Mouse (Mus musculus): ENCODE results near the gene Mars. TPM values are rescaled to one million over a fixed set of nuclear protein-coding genes. Genes with fewer than 3 reads are reported as not detected.

The Mars gene
- total and polyA plus RNA-seq, 3 experiments: 36.6 to 47.7 (median 42.6) TPM

GRCm38 (mm10) chr10:127267318-127267717 is 44.3 kb downstream of the Mars start:
- peaks cover 3% of the 10 kb centered on the region; the same call in 1 of the 2 replicates for H3K79me2 ChIP-seq (replicated peaks; ENCODE audit: control insufficient read depth, insufficient read depth, low read length)
- no peak for DNase-seq
- TF ChIP-seq CTCF (IDR thresholded peaks at IDR 0.05) (no peak), POLR2A (IDR thresholded peaks at IDR 0.05; ENCODE audit: insufficient read depth, low read depth, low read length) (no peak), EP300 (IDR thresholded peaks at IDR 0.05; ENCODE audit: insufficient read depth, low read depth, low read length) (no peak)
- H3K27ac ChIP-seq: peak overlapping the region; percentile 96; the same call in 1 of the 2 replicates
- peak overlapping the region; percentile 87; the same call in 1 of the 2 replicates for H3K4me3 ChIP-seq
- intact Hi-C loops (cut with DNase I): no loop called here
- H3K9ac ChIP-seq (ENCODE audit: low read depth, low read length): peak overlapping the region; percentile 99
- 60% methylated on average over 5 of the region's 5 CpGs for WGBS
- no peaks in the 10 kb centered on the region for H3K27me3 ChIP-seq (ENCODE audit: control insufficient read depth, insufficient read depth, low read length)
- H3K4me1 ChIP-seq (ENCODE audit: control insufficient read depth, insufficient read depth, low read length): peaks cover 16% of the 10 kb centered on the region
- H3K36me3 ChIP-seq (ENCODE audit: control insufficient read depth, insufficient read depth, low read length): peaks cover 7% of the 10 kb centered on the region

- 0 out of 2 replicates have a peak, but pooled peaks have one; percentile 21 for TF ChIP-seq CTCF (IDR thresholded peaks at IDR 0.05)
- TF ChIP-seq POLR2A (IDR thresholded peaks at IDR 0.05; ENCODE audit: insufficient read depth, low read depth, low read length): peak; percentile 74
- TF ChIP-seq EP300 (IDR thresholded peaks at IDR 0.05; ENCODE audit: insufficient read depth, low read depth, low read length): peak; percentile 85
- Histone ChIP-seq H3K9ac (ENCODE audit: low read depth, low read length) (peak within 1 kb of the TSS; percentile 99), H3K4me1 (ENCODE audit: control insufficient read depth, insufficient read depth, low read length) (peaks cover 16% of the 10 kb centered on the region), H3K27me3 (ENCODE audit: control insufficient read depth, insufficient read depth, low read length) (no peaks in the 10 kb centered on the region), H3K79me2 (replicated peaks; ENCODE audit: control insufficient read depth, insufficient read depth, low read length) (peaks cover 3% of the 10 kb centered on the region; the same call in 1 of the 2 replicates), H3K27ac (peak within 1 kb of the TSS; percentile 96), H3K36me3 (ENCODE audit: control insufficient read depth, insufficient read depth, low read length) (peaks cover 7% of the 10 kb centered on the region), H3K4me3 (peak within 1 kb of the TSS; percentile 87)
- peak; percentile 92 to 96 for DNase-seq
- WGBS: under 1% methylated on average over 70 of the region's 70 CpGs
- intact Hi-C loops (cut with DNase I): loop anchor here (1.0 kb wide), 2 partner anchors 22 to 45 kb away; partner anchors contain the start of gene Mars
These were observed 45.2 kb downstream of the Mars start, which contains the start of gene Dctn2 for GRCm38 (mm10) chr10:127266112-127267091. Dctn2 (plus strand) TSS chr10:127266368.

DNA sequence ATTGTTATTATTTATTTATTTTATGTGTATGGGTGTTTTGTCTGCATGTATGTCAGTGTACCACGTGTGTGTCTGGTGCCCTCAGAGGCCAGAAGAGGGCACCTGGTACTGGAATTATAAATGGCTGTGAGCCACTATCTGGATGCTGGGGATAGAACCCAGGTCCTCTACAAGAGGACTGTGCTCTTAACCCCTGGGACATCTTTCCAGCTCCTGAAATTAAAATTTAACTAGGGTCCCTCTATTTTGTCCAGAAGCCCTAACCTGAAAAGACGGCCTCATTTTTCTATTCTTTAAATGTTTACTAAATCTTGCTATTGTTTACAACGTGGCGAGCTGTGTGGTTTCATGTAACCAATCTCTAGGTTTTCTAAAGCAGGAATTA is 45.9 kb downstream of the Mars start:
- intact Hi-C loops (cut with DNase I): loop anchor here (1.0 kb wide), 2 partner anchors 23 to 46 kb away; partner anchors contain the start of gene Mars
- peak overlapping the region; percentile 87 for H3K4me3 ChIP-seq
- DNase-seq: no peak
- H3K4me1 ChIP-seq (ENCODE audit: control insufficient read depth, insufficient read depth, low read length): peaks cover 16% of the 10 kb centered on the region
- TF ChIP-seq POLR2A (IDR thresholded peaks at IDR 0.05; ENCODE audit: insufficient read depth, low read depth, low read length): no peak
- peak; percentile 53 for TF ChIP-seq CTCF (IDR thresholded peaks at IDR 0.05)
- H3K79me2 ChIP-seq (replicated peaks; ENCODE audit: control insufficient read depth, insufficient read depth, low read length): peaks cover 3% of the 10 kb centered on the region; the same call in 1 of the 2 replicates
- H3K27ac ChIP-seq: peak overlapping the region; percentile 96
- peaks cover 7% of the 10 kb centered on the region for H3K36me3 ChIP-seq (ENCODE audit: control insufficient read depth, insufficient read depth, low read length)
- 30% methylated on average over 4 of the region's 4 CpGs for WGBS
- no peaks in the 10 kb centered on the region for H3K27me3 ChIP-seq (ENCODE audit: control insufficient read depth, insufficient read depth, low read length)
- no peak overlapping the region for H3K9ac ChIP-seq (ENCODE audit: low read depth, low read length)

DNA sequence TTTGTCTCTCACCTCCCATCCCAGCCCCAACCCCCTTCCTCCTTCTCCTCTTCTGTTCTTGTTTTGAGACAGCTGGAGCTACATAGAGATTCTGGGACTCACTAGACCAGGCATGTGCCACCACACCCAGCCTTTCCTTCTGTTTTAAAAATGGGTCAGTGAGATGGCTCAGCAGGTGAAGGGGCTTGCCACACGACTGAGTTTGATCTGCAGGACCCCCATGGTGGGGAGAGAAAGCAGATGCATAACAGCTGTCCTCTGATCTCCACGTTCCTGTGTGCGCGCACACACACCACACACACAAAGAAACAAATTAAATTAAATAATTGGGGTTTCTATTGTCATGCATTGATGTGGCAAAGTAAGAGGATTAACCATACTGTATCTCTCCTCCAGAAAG is 46.6 kb downstream of the Mars start:
- no peak for DNase-seq
- 78% methylated on average over 4 of the region's 4 CpGs for WGBS
- intact Hi-C loops (cut with DNase I): no loop called here
- H3K27me3 ChIP-seq (ENCODE audit: control insufficient read depth, insufficient read depth, low read length): no peaks in the 10 kb centered on the region
- peaks cover 16% of the 10 kb centered on the region for H3K4me1 ChIP-seq (ENCODE audit: control insufficient read depth, insufficient read depth, low read length)
- H3K4me3 ChIP-seq: no peak overlapping the region
- no peak overlapping the region for H3K27ac ChIP-seq
- no peak overlapping the region for H3K9ac ChIP-seq (ENCODE audit: low read depth, low read length)
- peaks cover 7% of the 10 kb centered on the region for H3K36me3 ChIP-seq (ENCODE audit: control insufficient read depth, insufficient read depth, low read length)
- TF ChIP-seq EP300 (IDR thresholded peaks at IDR 0.05; ENCODE audit: insufficient read depth, low read depth, low read length): no peak
- no peak for TF ChIP-seq POLR2A (IDR thresholded peaks at IDR 0.05; ENCODE audit: insufficient read depth, low read depth, low read length)
- no peak for TF ChIP-seq CTCF (IDR thresholded peaks at IDR 0.05)
- peaks cover 3% of the 10 kb centered on the region; the same call in 1 of the 2 replicates for H3K79me2 ChIP-seq (replicated peaks; ENCODE audit: control insufficient read depth, insufficient read depth, low read length)

GRCm38 (mm10) chr10:127264336-127264735 is 47.2 kb downstream of the Mars start:
- no peak for DNase-seq
- no peak overlapping the region for H3K27ac ChIP-seq
- no peaks in the 10 kb centered on the region for H3K27me3 ChIP-seq (ENCODE audit: control insufficient read depth, insufficient read depth, low read length)
- WGBS: 69% methylated on average over 8 of the region's 8 CpGs
- H3K4me1 ChIP-seq (ENCODE audit: control insufficient read depth, insufficient read depth, low read length): peaks cover 16% of the 10 kb centered on the region
- no peak overlapping the region for H3K9ac ChIP-seq (ENCODE audit: low read depth, low read length)
- no peak overlapping the region for H3K4me3 ChIP-seq
- H3K36me3 ChIP-seq (ENCODE audit: control insufficient read depth, insufficient read depth, low read length): peaks cover 7% of the 10 kb centered on the region; the same call in 1 of the 2 replicates
- TF ChIP-seq CTCF (IDR thresholded peaks at IDR 0.05): no peak
- peaks cover 3% of the 10 kb centered on the region; the same call in 1 of the 2 replicates for H3K79me2 ChIP-seq (replicated peaks; ENCODE audit: control insufficient read depth, insufficient read depth, low read length)
- intact Hi-C loops (cut with DNase I): no loop called here

DNA sequence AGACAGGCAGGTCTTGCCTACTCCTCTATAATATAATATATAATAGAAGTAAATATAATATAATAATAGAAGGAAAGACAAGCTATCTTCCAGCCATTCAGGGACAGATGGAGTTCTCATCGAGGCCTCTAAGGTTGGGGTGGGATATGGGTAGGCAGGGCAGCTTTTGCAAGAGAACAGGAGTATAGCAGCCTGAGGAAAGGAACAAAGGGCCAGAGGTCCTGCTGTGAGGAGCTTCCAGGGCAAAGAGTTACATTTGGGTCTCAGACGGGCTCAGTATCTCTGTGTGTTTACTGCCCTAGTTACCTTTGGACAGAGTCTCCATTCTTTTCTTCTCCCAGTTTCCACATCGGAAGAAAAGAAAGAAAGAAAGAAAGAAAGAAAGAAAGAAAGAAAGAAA is 48.0 kb downstream of the Mars start:
- H3K27me3 ChIP-seq (ENCODE audit: control insufficient read depth, insufficient read depth, low read length): no peaks in the 10 kb centered on the region
- TF ChIP-seq CTCF (IDR thresholded peaks at IDR 0.05): no peak
- TF ChIP-seq POLR2A (IDR thresholded peaks at IDR 0.05; ENCODE audit: insufficient read depth, low read depth, low read length): no peak
- no peak for TF ChIP-seq EP300 (IDR thresholded peaks at IDR 0.05; ENCODE audit: insufficient read depth, low read depth, low read length)
- 62% methylated on average over 3 of the region's 3 CpGs for WGBS
- H3K27ac ChIP-seq: no peak overlapping the region
- intact Hi-C loops (cut with DNase I): no loop called here
- H3K4me3 ChIP-seq: no peak overlapping the region
- H3K36me3 ChIP-seq (ENCODE audit: control insufficient read depth, insufficient read depth, low read length): peaks cover 7% of the 10 kb centered on the region; the same call in 1 of the 2 replicates
- H3K79me2 ChIP-seq (replicated peaks; ENCODE audit: control insufficient read depth, insufficient read depth, low read length): peaks cover 3% of the 10 kb centered on the region; the same call in 1 of the 2 replicates
- H3K9ac ChIP-seq (ENCODE audit: low read depth, low read length): no peak overlapping the region
- peaks cover 11% of the 10 kb centered on the region for H3K4me1 ChIP-seq (ENCODE audit: control insufficient read depth, insufficient read depth, low read length)
- DNase-seq: no peak
